Mouse (Mus musculus): ENCODE measurements around the gene Pgap1. TPM values are rescaled to one million over a fixed set of nuclear protein-coding genes. Genes with fewer than 3 reads are reported as not detected.

The Pgap1 gene
- polyA plus RNA-seq, 1 experiment, result 1.1 TPM

DNA sequence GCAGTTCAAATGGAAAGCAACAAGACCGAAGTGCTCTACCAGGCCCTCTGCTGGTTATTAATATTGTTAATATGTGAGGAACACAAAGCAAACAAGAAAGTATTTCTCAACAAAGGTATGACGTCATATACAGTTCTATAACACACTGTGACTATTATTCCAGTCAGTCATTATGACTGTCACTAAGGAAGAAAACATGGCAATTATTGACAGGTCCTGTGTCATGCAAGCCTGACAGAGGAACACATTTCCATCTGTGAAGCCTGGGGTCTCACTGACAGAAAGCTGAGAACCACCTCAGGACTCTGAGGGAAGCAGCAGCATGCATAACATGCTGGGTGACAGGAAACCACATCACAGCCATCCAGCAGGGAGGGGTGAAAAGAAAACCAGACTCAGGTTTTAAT lies 65.0 kb downstream of the Pgap1 start:
- no peak for TF ChIP-seq CTCF (IDR thresholded peaks at IDR 0.05; ENCODE audit: borderline replicate concordance, control insufficient read depth, extremely low read depth, insufficient read depth, low read length, poor library complexity)
- no peak for TF ChIP-seq POLR2A (IDR thresholded peaks at IDR 0.05; ENCODE audit: control insufficient read depth, extremely low read depth, insufficient read depth, low read length, poor library complexity)
- Histone ChIP-seq H3K27me3 (ENCODE audit: control insufficient read depth, insufficient read depth, low read length) (no peaks in the 10 kb centered on the region), H3K4me1 (replicated peaks; ENCODE audit: control insufficient read depth, insufficient read depth, low read length) (peaks cover 8% of the 10 kb centered on the region), H3K36me3 (ENCODE audit: control insufficient read depth, insufficient read depth, low read length) (no peaks in the 10 kb centered on the region), H3K27ac (ENCODE audit: control insufficient read depth, insufficient read depth, low read length) (peak overlapping the region; percentile 1; the same call in 1 of the 2 replicates), H3K4me3 (ENCODE audit: control insufficient read depth, insufficient read depth, low read length) (no peak overlapping the region)
- peak; percentile 81 for DNase-seq
- WGBS, result 31% methylated on average over 2 of the region's 2 CpGs

DNA sequence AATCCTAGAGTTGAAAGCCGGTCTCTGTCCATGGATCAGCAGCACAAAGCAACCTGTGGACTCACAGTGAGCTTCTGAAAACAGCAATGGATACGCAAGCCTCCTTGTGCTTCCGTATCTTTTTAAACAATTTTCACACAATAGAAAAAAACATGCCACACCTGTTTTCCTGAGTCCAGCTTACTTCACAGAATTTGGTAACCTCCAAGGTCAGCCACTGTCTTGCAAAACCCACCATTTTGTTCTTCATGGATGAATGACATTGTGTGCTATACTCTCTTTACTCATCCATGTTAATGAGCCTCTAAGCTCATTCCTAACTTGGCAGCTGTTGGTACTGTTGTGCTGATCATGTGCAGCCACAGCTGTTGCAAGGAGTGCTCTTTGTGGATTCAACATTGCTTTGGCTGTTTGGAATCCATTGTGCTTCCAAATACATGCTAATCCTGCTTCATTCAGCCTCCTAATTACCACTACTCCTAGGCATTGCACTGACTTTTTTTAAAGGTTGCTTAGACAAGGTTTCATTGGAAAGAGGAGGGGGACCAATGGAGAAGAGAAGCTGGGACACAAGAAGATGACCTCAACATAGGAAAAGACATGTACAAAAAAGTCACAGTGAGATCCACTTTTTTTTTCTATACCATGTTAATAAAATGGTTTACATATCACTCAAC lies 72.6 kb downstream of the Pgap1 start:
- WGBS, result 93% methylated on average over 3 of the region's 3 CpGs
- no peak for DNase-seq
- Histone ChIP-seq H3K27me3 (ENCODE audit: control insufficient read depth, insufficient read depth, low read length) (no peaks in the 10 kb centered on the region), H3K4me3 (ENCODE audit: control insufficient read depth, insufficient read depth, low read length) (no peak overlapping the region), H3K4me1 (replicated peaks; ENCODE audit: control insufficient read depth, insufficient read depth, low read length) (no peaks in the 10 kb centered on the region), H3K27ac (ENCODE audit: control insufficient read depth, insufficient read depth, low read length) (no peak overlapping the region), H3K36me3 (ENCODE audit: control insufficient read depth, insufficient read depth, low read length) (no peaks in the 10 kb centered on the region)
- TF ChIP-seq CTCF (IDR thresholded peaks at IDR 0.05; ENCODE audit: borderline replicate concordance, control insufficient read depth, extremely low read depth, insufficient read depth, low read length, poor library complexity), result no peak
- TF ChIP-seq POLR2A (IDR thresholded peaks at IDR 0.05; ENCODE audit: control insufficient read depth, extremely low read depth, insufficient read depth, low read length, poor library complexity), result no peak

DNA sequence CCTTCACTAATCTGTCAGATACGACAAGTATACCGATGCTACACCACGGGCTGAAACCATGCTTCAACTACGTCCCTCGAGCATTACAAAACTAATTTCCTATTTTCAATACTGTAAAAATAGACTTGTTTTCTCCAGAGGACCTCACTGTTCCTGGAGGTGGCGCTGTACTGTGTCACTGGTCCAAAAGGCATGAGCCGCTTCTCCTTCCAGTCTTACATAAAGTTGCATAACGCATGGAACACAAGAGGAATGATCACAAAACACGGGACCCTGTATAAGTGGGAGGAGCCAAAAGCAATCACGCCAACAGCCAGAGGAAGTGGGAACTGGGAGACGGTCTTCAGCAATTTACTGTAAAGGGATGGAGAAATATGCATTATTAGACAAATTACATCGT lies 77.0 kb downstream of the Pgap1 start:
- no peak overlapping the region for H3K4me3 ChIP-seq (ENCODE audit: control insufficient read depth, insufficient read depth, low read length)
- no peak for DNase-seq
- no peaks in the 10 kb centered on the region for H3K27me3 ChIP-seq (ENCODE audit: control insufficient read depth, insufficient read depth, low read length)
- no peak for TF ChIP-seq CTCF (IDR thresholded peaks at IDR 0.05; ENCODE audit: borderline replicate concordance, control insufficient read depth, extremely low read depth, insufficient read depth, low read length, poor library complexity)
- TF ChIP-seq POLR2A (IDR thresholded peaks at IDR 0.05; ENCODE audit: control insufficient read depth, extremely low read depth, insufficient read depth, low read length, poor library complexity), result no peak
- 94% methylated on average over 12 of the region's 12 CpGs for WGBS
- H3K27ac ChIP-seq (ENCODE audit: control insufficient read depth, insufficient read depth, low read length), result no peak overlapping the region
- no peaks in the 10 kb centered on the region for H3K36me3 ChIP-seq (ENCODE audit: control insufficient read depth, insufficient read depth, low read length)
- H3K4me1 ChIP-seq (replicated peaks; ENCODE audit: control insufficient read depth, insufficient read depth, low read length), result no peaks in the 10 kb centered on the region

DNA sequence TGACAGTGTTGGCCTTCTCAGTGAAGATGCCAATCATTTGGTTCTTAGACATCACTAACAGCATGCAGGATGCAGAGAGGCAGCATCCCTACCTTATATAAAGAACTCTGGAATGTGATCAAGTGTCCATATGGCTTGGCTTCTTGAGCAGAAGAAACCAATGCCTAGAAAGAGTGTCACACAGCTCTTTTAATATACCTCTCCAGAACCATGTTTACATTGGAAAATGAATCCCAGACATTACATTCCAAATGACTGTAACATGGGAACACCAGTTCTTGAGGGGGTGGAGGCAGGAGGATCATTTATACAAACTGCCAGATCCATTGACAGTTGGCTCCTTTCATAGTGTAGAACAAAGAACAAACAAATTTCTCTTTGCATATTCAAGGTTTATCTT lies 88.8 kb downstream of the Pgap1 start:
- DNase-seq, result no peak
- no peak for TF ChIP-seq CTCF (IDR thresholded peaks at IDR 0.05; ENCODE audit: borderline replicate concordance, control insufficient read depth, extremely low read depth, insufficient read depth, low read length, poor library complexity)
- no peak for TF ChIP-seq POLR2A (IDR thresholded peaks at IDR 0.05; ENCODE audit: control insufficient read depth, extremely low read depth, insufficient read depth, low read length, poor library complexity)
- Histone ChIP-seq H3K4me1 (replicated peaks; ENCODE audit: control insufficient read depth, insufficient read depth, low read length) (no peaks in the 10 kb centered on the region), H3K27me3 (ENCODE audit: control insufficient read depth, insufficient read depth, low read length) (no peaks in the 10 kb centered on the region), H3K36me3 (ENCODE audit: control insufficient read depth, insufficient read depth, low read length) (no peaks in the 10 kb centered on the region), H3K27ac (ENCODE audit: control insufficient read depth, insufficient read depth, low read length) (no peak overlapping the region), H3K4me3 (ENCODE audit: control insufficient read depth, insufficient read depth, low read length) (no peak overlapping the region)

DNA sequence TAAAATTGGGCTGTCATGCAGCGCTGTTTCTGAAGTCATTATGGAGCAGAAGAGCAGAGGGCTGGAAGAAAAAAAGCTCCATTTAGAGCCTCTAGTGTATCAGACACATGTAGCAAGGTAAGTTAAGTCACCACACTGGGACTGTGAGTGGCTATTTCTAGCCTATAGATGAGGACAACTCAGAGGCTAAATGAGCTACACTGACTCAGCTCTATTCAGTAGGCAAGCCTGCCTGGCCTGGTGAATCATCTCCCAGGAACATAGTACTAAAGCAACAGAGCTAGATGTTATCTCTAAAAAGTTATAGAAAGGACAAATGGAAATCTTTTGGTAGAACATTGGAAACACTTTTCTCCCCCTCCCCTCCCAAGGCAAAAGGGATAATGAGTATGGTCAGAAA lies 90.1 kb downstream of the Pgap1 start:
- Histone ChIP-seq H3K27me3 (ENCODE audit: control insufficient read depth, insufficient read depth, low read length) (no peaks in the 10 kb centered on the region), H3K27ac (ENCODE audit: control insufficient read depth, insufficient read depth, low read length) (no peak overlapping the region), H3K4me3 (ENCODE audit: control insufficient read depth, insufficient read depth, low read length) (no peak overlapping the region), H3K36me3 (ENCODE audit: control insufficient read depth, insufficient read depth, low read length) (no peaks in the 10 kb centered on the region), H3K4me1 (replicated peaks; ENCODE audit: control insufficient read depth, insufficient read depth, low read length) (no peaks in the 10 kb centered on the region)
- TF ChIP-seq POLR2A (IDR thresholded peaks at IDR 0.05; ENCODE audit: control insufficient read depth, extremely low read depth, insufficient read depth, low read length, poor library complexity), result no peak
- TF ChIP-seq CTCF (IDR thresholded peaks at IDR 0.05; ENCODE audit: borderline replicate concordance, control insufficient read depth, extremely low read depth, insufficient read depth, low read length, poor library complexity), result no peak
- 100% methylated on average over 1 of the region's 1 CpGs for WGBS
- DNase-seq, result no peak

DNA sequence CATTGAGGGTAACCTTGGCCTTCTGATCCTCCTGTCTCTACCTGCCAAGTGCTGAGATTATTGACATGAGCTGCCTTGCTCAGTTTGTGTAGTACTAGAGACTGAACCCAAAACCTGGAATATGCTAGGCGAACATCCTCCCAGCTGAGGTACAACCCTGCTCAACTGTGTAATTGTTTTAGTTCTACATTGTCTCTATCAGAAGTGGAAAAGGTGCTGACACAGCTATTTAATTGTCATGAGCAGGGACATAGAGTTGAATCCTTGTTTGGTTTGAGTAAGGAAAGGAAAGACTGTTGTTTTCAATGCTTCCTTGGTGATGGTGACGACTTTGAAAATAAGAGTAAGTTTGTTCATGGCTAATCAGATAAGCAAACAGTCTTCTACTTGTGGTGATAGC lies 105.4 kb downstream of the Pgap1 start:
- TF ChIP-seq CTCF (IDR thresholded peaks at IDR 0.05; ENCODE audit: borderline replicate concordance, control insufficient read depth, extremely low read depth, insufficient read depth, low read length, poor library complexity), result no peak
- no peak for TF ChIP-seq POLR2A (IDR thresholded peaks at IDR 0.05; ENCODE audit: control insufficient read depth, extremely low read depth, insufficient read depth, low read length, poor library complexity)
- WGBS, result 75% methylated on average over 2 of the region's 2 CpGs
- Histone ChIP-seq H3K4me3 (ENCODE audit: control insufficient read depth, insufficient read depth, low read length) (no peak overlapping the region), H3K27ac (ENCODE audit: control insufficient read depth, insufficient read depth, low read length) (no peak overlapping the region), H3K4me1 (replicated peaks; ENCODE audit: control insufficient read depth, insufficient read depth, low read length) (no peaks in the 10 kb centered on the region), H3K36me3 (ENCODE audit: control insufficient read depth, insufficient read depth, low read length) (no peaks in the 10 kb centered on the region), H3K27me3 (ENCODE audit: control insufficient read depth, insufficient read depth, low read length) (no peaks in the 10 kb centered on the region)
- no peak for DNase-seq

DNA sequence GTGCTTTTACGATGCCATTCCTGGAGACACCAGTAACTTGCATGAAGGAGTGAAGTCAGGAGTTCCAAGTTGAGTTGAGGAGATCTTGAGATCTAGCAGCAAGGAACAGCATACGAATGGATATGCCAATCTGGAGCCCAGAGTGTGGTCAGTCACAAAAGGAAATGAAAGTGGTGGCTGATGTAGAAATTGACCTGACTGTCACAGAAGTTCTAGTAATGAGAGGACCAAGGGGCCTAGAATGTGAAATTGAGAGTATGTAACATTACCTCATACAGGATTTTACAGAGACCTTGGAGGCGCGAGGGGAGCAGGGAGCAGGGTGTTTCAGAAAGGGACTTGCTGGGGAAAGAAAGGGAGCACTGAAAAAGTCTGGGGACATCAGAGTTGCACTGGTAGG lies 108.7 kb downstream of the Pgap1 start:
- DNase-seq, result no peak
- Histone ChIP-seq H3K27me3 (ENCODE audit: control insufficient read depth, insufficient read depth, low read length) (no peaks in the 10 kb centered on the region), H3K27ac (ENCODE audit: control insufficient read depth, insufficient read depth, low read length) (no peak overlapping the region), H3K4me1 (replicated peaks; ENCODE audit: control insufficient read depth, insufficient read depth, low read length) (no peaks in the 10 kb centered on the region), H3K36me3 (ENCODE audit: control insufficient read depth, insufficient read depth, low read length) (no peaks in the 10 kb centered on the region), H3K4me3 (ENCODE audit: control insufficient read depth, insufficient read depth, low read length) (no peak overlapping the region)
- TF ChIP-seq POLR2A (IDR thresholded peaks at IDR 0.05; ENCODE audit: control insufficient read depth, extremely low read depth, insufficient read depth, low read length, poor library complexity) (no peak), CTCF (IDR thresholded peaks at IDR 0.05; ENCODE audit: borderline replicate concordance, control insufficient read depth, extremely low read depth, insufficient read depth, low read length, poor library complexity) (no peak)
- WGBS, result 83% methylated on average over 4 of the region's 4 CpGs

Measured in thymus, adult 2 months (tissue).